Mouse (Mus musculus) mouse embryonic stem cell (cell line): ENCODE data around the gene Hs3st2.

Source experiments
- in situ Hi-C, 2 experiments: fragments of 300-500 bp; cut with MboI; formaldehyde crosslinking; loops; 1 replicate in 1 of 2; 3 replicates in 1 of 2; pipeline ENCODE4 v1.14.3; 2019 to 2020; ENCODE audit warnings: low sequenced_read_pairs in 2 of 2, low pct_unique_long_range_greater_than_20kb in 1 of 2, mixed read lengths in 1 of 2; ENCODE audit not compliant: unreplicated experiment in 1 of 2

Gene Hs3st2

DNA sequence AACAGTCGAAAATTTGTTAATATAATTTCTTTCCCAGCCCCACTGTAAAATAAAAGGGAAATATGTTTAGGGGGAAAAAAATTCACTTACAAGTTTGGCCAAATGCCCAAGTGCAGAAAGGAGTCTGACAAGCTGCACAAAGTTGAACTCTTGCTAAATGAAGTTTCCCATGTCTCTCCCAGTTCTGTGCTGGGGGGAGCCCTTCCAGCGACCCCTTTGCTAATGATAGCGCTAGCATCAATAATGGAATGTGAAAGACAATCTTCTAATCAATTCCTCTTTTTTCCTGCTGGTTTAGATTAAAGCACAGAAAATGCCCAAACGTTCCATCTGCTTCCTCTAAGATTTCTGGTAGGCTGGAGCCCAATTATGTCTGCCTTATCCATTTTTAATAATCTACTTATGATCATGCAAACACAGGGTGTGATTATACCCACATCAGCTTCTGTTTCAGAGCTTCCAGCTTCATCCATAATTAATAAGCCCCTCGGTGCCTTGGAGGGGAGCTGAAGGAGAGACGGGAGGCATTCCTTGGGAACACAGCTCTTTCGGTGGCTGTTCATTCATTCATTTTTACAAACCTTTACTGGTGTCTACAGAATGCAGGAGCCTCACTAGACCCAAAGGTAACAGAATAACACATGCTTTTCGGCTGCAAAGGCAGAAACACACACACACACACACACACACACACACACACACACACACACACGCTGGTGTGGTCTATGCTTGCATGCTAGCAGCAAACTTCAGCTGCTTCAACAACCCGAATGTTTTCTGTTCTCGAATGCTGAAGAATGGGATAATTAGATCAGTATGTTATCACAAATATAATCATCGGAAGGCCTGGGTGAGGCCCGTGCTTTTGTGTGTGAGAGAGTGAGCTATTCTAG lies 59.5 kb downstream of the Hs3st2 start:
- in situ Hi-C loops, result no loop called here

DNA sequence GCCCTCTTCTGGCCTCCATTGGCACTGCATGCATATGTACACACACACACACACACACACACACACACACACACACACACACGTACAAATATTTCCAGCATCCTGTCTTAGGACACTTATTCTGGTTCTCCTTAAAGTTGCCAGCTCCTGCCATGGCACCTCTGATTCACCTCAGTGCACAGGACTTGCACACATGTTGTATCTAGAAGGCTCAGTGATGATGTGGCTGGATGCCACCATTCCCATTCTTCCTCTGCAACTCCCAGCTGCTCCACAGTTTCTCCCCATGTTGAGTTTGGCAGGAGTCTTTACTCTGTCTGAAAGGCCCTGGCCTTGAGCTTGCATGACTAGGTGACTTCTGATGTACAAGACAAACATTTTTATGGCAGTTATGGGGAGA lies 65.1 kb downstream of the Hs3st2 start:
- in situ Hi-C loops, result no loop called here

DNA sequence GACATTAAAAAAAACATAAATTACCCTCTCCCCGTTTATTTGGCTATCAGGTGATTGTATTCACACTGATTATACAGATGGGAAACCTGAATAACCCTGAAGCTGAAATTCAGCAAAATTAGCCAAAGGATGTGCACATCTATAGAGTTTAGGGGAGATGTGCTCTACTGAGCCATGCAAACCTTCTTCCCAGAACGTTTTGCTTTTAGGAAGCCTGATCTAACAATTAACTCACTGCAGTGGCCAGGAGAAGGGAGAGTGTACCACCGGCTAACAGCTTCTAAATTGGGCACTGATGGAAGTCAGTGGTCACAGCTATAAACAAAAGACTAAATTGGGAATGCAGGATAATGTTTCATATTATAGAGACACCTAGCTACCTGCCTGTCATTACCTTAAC lies 66.4 kb downstream of the Hs3st2 start:
- in situ Hi-C loops, result no loop called here

DNA sequence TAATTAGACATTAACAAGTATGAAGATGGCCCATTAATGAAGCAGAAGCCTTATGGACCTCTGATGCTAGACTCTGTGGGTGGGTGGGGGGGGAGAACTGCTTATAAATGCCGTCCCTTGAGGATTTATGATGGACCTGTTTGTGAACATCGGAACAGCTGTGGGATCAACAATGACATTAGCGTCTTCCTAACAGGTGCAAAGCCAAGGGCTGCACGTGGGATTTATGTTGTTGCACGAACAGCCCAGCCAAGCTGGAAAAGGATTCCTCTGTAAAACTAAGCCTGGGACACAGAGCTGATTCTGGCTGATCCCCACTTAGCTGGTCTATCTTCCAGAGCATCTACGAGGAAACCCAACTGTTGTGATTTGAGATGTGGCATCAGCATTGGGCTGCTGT lies 69.0 kb downstream of the Hs3st2 start:
- in situ Hi-C loops, result no loop called here

DNA sequence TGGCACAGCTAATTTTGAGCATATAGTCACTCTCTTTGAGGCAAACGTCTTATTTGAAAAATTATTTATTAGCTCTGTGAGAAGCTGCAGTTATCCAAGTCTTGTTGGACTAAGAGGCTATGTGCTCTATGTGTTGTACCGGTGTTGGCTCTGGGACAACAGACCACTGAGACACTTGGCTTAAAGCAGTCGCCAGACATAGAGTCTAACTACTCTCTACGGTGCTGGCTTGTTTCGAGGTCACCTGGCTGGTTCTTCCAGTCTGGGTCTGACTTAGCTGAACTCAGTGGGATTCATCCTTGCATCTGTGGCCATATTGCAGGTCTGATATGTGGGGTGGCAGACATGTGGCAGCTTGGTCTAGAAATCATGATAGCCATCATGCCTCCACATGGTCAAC lies 72.8 kb downstream of the Hs3st2 start:
- in situ Hi-C loops, result no loop called here

DNA sequence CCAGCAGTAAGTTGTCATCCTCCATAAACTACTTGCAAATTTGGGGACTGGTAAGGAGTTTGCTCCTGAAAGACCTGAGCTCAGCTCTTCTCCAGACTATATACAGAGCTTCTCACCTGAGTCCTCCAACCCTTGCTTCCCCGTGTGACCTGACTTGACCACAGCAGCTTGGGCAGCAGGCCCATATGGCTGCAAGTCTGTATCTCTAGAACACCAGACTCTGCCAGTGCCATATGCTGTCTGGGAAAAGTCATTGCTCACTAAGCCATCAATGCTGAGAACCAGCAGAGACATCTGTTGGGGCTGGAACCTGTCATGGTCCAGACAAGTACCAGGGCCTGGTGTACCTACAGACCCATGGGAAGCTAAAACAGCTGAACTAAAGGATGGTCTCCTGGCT lies 73.5 kb downstream of the Hs3st2 start:
- in situ Hi-C loops, result no loop called here

DNA sequence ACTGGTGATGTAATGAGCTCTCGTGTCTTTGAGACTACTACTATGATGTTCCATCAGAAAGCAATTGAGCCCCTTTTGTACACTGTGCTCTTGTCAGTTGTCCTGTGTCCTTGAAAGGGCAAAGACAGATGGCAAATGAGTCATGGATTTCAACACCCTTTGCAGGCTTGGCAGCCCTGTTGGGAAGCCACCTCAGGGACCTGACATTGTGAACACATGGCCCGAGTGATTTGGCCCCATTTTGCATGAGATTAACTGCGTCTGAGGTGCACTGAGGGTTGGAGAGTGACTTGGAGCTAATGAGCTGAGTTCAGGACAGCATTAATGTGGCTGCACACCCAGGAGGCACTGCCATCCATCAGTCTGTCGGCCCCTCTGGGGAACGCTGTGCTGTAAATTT lies 74.7 kb downstream of the Hs3st2 start:
- in situ Hi-C loops, result no loop called here

DNA sequence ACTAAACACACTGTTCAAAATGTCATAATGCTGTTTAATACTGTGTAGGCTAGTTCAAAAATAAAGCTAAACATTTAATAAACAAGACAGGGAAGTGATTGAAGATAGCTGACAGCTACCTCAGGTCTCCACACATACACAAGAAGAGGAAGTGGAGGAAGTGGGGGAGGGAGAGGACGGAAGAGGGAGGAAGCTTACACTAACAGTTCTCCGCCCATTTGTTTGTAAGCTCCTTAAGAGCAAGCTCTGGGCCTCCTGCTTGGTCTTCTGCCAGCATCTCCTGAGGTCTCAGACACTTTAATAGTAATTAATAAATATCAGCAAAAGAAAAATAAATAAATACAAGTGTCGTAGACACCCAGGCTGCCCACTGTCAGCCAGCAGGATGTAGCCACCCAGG lies 77.8 kb downstream of the Hs3st2 start:
- in situ Hi-C loops, result no loop called here

DNA sequence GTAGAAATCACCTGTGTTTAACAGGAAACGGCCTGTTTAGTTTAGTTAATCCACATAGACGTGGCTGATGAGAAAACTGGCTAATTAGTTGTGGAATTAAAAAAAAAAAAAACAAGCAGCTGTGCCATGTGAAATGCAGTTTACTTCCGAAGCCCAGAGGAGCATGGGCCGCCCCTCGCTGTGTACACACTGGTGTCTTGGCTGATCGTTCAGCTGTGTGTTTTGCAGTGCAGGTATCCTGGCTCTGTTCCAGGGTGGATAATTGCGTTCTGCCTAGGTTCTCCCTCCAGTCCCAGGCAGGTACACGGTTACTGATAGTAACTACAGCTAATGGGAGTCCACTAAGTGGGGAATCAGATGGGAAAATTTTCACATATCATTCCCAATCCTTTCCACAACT lies 86.6 kb downstream of the Hs3st2 start:
- in situ Hi-C loops, result no loop called here

DNA sequence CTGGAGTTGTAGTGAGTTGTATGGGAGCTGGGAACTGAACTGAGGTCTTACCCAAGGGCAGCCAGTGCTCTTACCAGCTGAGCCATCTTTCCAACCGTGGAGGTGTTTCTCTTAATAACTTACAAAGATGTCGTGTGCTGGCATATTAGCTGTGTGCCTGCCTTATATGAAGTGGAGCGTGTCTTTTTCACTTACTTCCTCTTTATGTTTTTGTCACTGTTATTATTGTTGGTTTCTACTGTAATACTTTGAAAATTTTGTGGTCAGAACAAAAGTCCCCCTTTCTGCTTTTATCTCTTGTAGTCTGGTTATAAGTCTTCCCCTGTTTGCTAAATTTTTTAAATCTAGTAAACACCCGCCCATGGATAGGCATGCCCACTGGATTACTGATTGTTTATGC lies 88.4 kb downstream of the Hs3st2 start:
- in situ Hi-C loops, result no loop called here

DNA sequence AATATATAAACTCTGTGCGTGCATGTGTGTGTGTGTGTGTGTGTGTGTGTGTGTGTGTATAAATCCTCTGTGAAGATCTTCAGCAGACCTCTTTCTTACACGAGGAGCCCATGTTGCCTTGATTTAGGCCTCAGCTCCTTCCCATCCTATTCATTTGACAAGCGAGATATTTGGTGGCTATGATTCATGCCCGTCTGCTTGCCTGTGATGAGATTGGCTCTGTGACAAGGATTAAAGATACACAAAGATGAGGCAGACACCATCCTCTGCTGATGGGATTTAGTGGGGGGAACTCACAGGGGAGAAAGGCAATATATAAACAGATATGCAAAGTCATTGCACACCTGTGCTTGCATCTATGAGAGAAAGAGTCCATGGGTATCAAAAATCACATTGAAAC lies 92.9 kb downstream of the Hs3st2 start:
- in situ Hi-C loops, result no loop called here

DNA sequence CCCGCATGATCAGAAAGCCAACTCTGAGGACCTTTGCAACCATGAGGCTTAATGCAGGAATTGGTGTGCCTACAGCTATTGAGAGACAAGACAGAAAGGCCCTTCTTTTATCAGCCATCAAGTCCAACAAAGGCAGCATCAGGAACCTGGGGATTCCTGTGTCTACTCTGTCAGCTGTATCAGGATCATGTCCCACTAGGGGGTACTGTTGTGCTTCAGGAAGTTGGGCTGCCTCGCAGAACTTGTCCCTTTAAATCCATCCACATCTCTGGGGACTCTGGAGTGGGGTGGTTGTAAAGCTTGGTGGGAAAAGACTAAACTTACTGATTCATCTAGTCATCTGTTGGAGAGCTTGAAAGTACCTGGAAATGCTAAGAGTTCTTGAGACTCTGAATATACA lies 93.6 kb downstream of the Hs3st2 start:
- in situ Hi-C loops, result no loop called here

DNA sequence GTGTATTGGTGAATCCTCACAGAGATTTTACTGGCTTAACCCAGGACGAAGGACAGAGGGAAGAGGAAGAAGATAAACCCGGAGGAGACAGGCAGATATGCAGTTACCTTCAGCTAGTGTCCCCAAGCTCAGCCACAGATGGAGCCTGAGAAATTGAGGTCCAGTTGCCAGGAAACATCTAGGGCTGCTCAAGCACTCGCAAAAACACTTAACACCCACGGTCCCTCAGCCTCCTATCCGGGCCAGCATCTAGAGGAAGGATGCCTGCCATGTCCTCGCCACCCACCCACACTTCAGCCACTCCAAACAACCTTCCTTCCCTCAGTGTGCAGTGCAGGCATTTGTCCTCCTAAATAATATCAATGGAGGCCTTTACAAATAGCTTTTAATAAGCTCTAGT lies 95.6 kb downstream of the Hs3st2 start:
- in situ Hi-C loops, result no loop called here

DNA sequence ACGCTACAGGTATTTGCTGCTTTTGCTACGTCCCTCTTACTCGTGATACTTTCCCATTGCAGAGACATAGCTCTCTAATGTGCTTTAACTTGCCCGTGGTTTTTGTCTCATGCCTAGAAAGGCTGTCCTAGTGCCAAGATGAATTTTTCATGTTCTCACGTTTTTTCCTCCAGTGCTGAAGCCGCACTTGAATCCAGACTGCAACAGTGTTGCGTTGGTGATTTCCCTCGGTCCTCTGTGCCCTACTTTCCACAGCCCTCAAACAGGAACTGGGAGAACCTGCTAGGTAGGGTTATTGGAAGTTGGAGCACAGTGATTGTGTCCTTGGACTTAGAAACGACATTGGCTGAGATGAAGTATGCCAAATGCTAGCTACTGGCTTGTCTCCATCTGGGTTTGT lies 97.7 kb downstream of the Hs3st2 start:
- in situ Hi-C loops, result no loop called here

DNA sequence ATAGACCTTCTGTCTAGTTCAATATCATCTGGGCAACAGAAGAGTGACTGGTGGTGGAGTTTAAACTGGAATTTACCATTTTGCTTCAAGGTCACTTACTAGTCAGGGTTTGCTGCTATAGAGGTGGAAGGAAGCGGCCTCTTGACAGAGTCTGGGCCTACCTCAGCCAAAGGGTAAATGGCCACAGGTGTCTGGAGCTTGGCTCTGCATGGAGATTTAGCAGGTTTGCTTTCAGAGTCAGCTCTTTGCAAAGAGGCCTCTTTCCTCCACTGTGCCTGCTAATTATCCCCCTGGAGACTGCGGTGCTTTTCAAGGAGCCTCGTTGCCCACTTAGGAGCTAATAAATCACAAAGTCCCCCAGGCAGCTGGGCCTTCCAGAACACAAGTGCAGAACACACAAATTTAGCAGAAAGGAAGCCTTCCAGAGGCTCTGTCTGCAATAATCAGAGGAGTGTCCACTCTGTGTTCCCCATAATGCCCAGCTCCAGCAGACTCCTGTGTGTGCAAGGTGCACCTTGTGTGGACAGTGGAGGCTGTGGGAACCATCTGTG lies 99.9 kb downstream of the Hs3st2 start:
- in situ Hi-C loops, result no loop called here

DNA sequence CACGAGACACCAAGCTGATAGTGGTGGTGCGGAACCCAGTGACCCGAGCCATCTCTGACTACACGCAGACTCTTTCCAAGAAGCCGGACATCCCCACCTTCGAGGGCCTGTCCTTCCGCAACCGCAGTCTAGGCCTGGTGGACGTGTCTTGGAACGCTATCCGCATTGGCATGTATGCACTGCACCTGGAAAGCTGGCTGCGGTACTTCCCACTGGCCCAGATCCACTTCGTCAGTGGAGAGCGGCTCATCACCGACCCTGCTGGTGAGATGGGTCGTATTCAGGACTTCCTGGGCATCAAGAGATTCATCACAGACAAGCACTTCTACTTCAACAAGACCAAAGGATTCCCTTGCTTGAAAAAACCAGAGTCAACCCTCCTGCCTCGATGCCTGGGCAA lies 108.9 kb downstream of the Hs3st2 start:
- in situ Hi-C loops, result no loop called here

DNA sequence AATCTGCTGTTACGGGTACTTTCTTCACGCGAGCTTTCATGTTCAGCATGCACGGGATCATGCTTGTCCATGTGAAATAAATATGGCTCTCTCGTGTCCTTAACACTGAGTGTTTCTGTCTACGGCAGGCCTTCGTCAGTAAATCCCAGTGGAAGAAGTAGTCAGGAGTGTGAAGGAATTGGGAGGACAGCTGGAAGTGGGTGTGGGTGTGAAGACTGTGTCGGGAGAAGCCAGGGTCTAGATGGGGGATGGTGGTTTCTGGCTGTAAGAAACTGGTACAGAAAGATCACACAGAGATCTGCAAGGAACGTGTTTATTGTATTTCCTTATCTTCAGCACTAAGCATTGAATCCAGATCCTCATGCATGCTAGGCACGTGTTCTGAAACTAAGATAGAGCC lies 110.0 kb downstream of the Hs3st2 start:
- in situ Hi-C loops, result no loop called here

DNA sequence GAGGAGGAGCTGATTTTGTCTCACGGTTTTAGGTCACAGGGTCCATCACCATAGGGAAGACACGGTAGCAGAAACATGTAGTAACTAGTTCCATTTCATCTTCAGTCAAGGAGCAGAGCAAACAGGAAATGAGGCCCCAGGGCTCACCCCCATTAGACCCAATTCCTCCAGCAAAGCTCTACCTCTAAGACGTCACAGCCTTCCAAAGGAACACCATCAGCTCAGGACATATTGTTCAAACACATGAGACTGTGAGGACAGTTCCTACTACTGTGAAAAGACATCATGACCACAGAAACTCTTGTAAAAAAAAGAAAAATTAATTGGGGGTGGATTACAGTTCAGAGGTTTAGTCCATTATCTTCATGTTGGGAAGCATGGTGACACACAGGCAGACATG lies 125.1 kb downstream of the Hs3st2 start:
- in situ Hi-C loops, result no loop called here

DNA sequence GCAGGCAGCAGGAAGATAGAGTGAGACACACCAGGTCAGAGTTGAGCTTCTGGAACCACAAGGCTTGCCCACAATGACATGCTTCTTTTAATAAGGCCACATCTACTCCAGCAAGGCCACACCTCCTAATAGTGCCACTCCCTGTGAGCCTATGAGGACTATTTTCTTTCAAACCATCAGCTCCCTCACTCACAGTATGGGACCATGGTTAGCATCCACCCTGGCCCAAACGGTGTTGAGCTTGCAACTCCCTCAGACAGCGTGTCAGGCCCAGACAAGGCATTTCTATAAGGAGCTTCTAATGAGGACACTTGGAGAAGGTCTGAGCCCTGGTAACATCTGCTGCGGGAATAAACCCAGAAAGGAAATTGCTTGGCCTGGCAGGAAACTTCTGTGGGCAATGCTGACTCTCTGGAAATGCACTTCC lies 125.5 kb downstream of the Hs3st2 start:
- in situ Hi-C loops, result no loop called here

DNA sequence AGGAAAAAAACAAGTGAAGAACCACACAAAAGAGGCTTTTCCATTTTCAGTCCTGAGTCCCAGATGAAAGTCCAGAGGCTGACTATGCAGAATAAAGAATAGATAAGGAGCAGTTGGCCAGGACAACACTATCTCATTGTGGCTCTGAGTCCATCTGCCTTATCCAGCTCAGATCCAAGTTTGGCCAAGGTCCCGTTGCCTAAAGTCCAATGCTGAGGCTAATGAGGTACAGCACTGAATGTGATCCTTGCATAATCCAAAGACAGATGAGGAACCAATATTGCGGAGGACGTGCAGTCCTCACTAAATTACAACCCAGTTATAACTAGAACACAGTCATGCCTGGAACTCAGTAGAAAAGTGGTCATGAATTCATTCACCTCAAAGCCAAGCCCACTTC lies 130.5 kb downstream of the Hs3st2 start:
- in situ Hi-C loops, result no loop called here
